Mouse (Mus musculus): ENCODE measurements around the gene Tmem202. TPM values are rescaled to one million over a fixed set of nuclear protein-coding genes. Genes with fewer than 3 reads are reported as not detected.

Tmem202 gene
- total RNA-seq, 2 experiments from 2014 or later, result 2.4 to 2.8 TPM

DNA sequence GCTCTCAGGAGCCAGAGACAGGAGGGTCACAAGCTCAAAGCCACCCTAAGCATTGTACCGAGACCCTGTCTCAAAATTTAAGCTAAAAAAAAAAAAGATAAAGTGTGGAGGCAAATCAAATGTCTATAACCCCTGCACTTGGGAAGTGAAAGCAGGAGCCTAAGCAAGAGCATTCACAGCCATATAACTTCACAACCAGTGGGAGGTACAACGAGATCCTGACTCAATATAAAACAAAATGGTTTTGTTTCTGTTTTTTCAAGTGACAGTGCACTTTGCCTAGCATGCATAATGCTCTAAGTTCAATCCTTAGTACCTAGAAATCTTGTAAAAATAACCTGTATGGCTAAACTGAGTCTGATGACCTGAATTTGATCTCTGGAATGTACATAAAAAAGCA lies 63.0 kb downstream of the Tmem202 start:
- H3K27ac ChIP-seq, result no peak overlapping the region
- no peak for TF ChIP-seq CTCF (conservative IDR thresholded peaks at IDR 0.05)
- no peak for DNase-seq (ENCODE audit: low spot score in 2 of 2)
- no peak overlapping the region for H3K4me3 ChIP-seq

DNA sequence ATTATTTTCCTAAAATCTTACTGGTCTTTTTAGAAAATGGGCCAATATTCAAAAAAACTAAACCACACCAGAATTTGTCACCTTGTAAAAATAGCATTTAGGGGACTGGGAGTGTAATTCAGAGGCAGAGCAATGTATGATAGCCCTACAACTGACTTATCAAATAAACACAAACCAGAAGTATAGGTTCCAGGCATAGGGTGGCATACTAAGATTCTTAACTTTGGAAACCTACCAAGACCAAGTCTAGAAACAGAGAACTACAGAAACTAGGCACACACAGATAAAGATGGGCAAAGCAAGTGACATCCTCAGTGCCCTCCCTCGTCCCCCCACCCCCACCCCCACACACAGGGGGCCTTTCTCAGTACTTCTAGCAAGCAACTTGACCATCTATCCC lies 64.8 kb downstream of the Tmem202 start:
- H3K27ac ChIP-seq, result no peak overlapping the region
- no peak for DNase-seq (ENCODE audit: low spot score in 2 of 2)
- no peak overlapping the region for H3K4me3 ChIP-seq
- TF ChIP-seq CTCF (conservative IDR thresholded peaks at IDR 0.05), result no peak

- no peak for TF ChIP-seq CTCF (conservative IDR thresholded peaks at IDR 0.05)
- no peak for DNase-seq (ENCODE audit: low spot score in 2 of 2)
- H3K4me3 ChIP-seq, result no peak overlapping the region
- no peak overlapping the region for H3K27ac ChIP-seq
Measured at GRCm38 (mm10) chr9:59473171-59473570, 66.5 kb downstream of the Tmem202 start.

- no peak for DNase-seq (ENCODE audit: low spot score in 2 of 2)
- Histone ChIP-seq H3K27ac (no peak overlapping the region), H3K4me3 (no peak overlapping the region)
- no peak for TF ChIP-seq CTCF (conservative IDR thresholded peaks at IDR 0.05)
Measured at GRCm38 (mm10) chr9:59469446-59469845, 70.2 kb downstream of the Tmem202 start.

Other genes with a start within 250 kb of the Tmem202 start
- gene Adpgk, start 248.3 kb downstream of the Tmem202 start, total RNA-seq (2021), result 10 to 100 TPM; 16.2 to 16.8 TPM
- gene Bbs4, start 186.3 kb downstream of the Tmem202 start, total RNA-seq (2021), result 10 to 100 TPM; 38.8 to 42.2 TPM
- 100 to 1,000 TPM; 106 TPM for gene Arih1, start 53.2 kb downstream of the Tmem202 start, total RNA-seq (2021)
- 10 to 100 TPM; 47.8 to 51.0 TPM for gene Hexa, start 307 bp downstream of the Tmem202 start, total RNA-seq (2021)
- gene Celf6, start 38.1 kb upstream of the Tmem202 start, total RNA-seq (2021), result 10 to 100 TPM; 25.2 to 30.4 TPM
- 100 to 1,000 TPM; 129 to 132 TPM for gene Parp6, start 77.4 kb upstream of the Tmem202 start, total RNA-seq (2021)
- gene Pkm, start 116.5 kb upstream of the Tmem202 start, total RNA-seq (2021), result 1,000 to 10,000 TPM; 1,301 to 1,421 TPM
- gene Gramd2, start 140.3 kb upstream of the Tmem202 start, total RNA-seq (2021), result 1 to 10 TPM; 5.7 to 7.5 TPM
- gene Senp8, start 210.9 kb upstream of the Tmem202 start, total RNA-seq (2021), result 1 to 10 TPM; 8.4 to 8.6 TPM
- 10 to 100 TPM; 70.0 to 71.1 TPM for gene Myo9a, start 211.0 kb upstream of the Tmem202 start, total RNA-seq (2021)

Data from layer of hippocampus, adult 2 months (tissue).